Mouse (Mus musculus): ENCODE data around the gene Noc3l.

Noc3l gene

GRCm38 (mm10) chr19:38758056-38758455, 61.0 kb downstream of the Noc3l start:
- no peak for DNase-seq

GRCm38 (mm10) chr19:38757161-38757560, 61.9 kb downstream of the Noc3l start:
- no peak for DNase-seq

GRCm38 (mm10) chr19:38750192-38750591, 68.8 kb downstream of the Noc3l start:
- no peak for DNase-seq

- DNase-seq = no peak
Measured at GRCm38 (mm10) chr19:38746492-38747014, 72.5 kb downstream of the Noc3l start.

- peak in 1 of 2 experiments; percentile 5 for DNase-seq
Measured at GRCm38 (mm10) chr19:38745810-38746491, 73.1 kb downstream of the Noc3l start.

- no peak for DNase-seq
Measured at GRCm38 (mm10) chr19:38744546-38744945, 74.5 kb downstream of the Noc3l start.
